Mouse (Mus musculus): ENCODE measurements at regions not wholly inside any gene's neighbourhood (a gene's known extent, or its start where the extent isn't known, plus 50 kb on each side); places are given as distances from the start of the nearest gene placed in this dataset.

DNA sequence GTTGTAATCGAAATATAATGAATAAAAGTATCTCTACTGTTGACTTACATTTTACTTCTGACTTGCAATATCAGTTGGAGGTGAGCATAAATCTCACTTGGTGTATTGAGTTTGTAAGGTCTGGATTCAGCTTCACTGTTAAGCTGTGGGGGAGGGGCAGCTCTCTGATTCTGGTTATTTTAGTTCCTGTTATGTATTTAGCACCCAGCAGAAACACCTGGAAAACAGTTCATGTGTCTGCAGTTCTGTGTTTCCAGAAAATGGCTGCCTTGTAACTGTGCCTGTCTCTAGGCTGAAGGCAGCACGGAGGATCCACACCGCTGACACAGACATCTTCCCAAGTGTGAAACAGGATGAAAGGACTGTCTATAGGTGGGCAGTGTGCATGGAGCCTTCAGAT, 62.3 kb upstream of the Sgk1 start:
- H3K36me3 ChIP-seq: no peaks in the 10 kb centered on the region
- no peak for ATAC-seq (ENCODE audit: low FRiP score, low read depth)
- H3K9me3 ChIP-seq: no peaks in the 10 kb centered on the region
- 78% methylated on average over 3 of the region's 3 CpGs for WGBS
- H3K4me2 ChIP-seq (replicated peaks): no peak overlapping the region
- H3K4me1 ChIP-seq: no peaks in the 10 kb centered on the region; the same call in 1 of the 2 replicates
- H3K9ac ChIP-seq (replicated peaks): no peak overlapping the region
- no peaks in the 10 kb centered on the region for H3K27me3 ChIP-seq
- H3K4me3 ChIP-seq: no peak overlapping the region
- H3K27ac ChIP-seq (replicated peaks): no peak overlapping the region

DNA sequence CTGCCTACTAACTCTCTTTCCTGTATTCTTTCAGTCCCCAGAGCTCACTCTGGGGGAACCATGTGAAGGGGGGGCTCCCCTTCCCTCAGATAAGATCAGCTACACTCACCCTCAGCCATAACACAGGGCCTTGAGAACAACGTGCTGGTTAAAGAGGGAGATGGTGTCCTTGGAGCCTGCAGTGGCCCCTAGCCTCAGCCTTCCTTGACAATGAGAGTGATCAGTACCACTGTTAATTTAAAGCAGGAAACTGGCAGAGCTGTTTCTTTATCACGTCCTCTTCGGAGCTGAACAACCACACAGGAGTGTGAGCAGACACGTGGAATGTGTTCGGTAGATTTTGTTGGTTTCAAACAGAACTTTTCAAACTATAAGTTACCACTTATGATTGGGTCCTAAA, 60.6 kb upstream of the Sgk1 start:
- Histone ChIP-seq H3K4me3 (no peak overlapping the region), H3K36me3 (no peaks in the 10 kb centered on the region), H3K27ac (replicated peaks) (no peak overlapping the region), H3K9ac (replicated peaks) (no peak overlapping the region), H3K9me3 (no peaks in the 10 kb centered on the region), H3K4me1 (no peaks in the 10 kb centered on the region; the same call in 1 of the 2 replicates), H3K27me3 (no peaks in the 10 kb centered on the region), H3K4me2 (replicated peaks) (no peak overlapping the region)
- WGBS: 69% methylated on average over 5 of the region's 5 CpGs
- ATAC-seq (ENCODE audit: low FRiP score, low read depth): no peak

DNA sequence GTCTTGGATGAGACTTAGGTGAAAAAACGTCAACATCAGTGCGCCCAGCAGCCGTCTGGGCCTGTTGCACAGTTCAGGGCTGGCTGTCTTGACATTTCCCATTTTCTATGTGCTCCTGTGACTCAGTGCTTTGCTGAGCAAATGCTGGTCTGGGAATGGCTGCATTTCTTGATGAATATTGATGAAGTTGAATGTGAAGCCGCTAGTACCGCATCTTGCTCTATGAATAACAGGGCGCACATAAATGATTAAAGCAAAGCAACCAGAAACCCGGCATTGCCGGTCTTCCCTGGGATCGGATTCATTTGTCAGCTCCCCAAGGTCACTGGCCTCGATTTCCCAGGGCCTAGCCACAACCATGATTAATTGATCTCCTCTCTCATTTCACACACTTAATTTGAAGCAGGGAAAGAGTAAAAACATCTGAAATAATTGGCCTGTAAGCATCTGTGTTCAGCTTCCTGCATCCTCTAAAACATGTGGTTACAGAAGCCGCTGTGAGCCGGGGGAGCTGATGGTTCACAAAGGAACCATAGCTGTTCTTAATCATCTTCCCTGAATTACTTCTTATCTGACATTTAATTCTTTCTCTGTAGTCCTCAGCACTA, 57.5 kb upstream of the Sgk1 start:
- H3K9ac ChIP-seq (replicated peaks): no peak overlapping the region
- no peak overlapping the region for H3K4me3 ChIP-seq
- H3K27me3 ChIP-seq: no peaks in the 10 kb centered on the region
- no peaks in the 10 kb centered on the region for H3K36me3 ChIP-seq
- no peaks in the 10 kb centered on the region for H3K9me3 ChIP-seq
- 44% methylated on average over 12 of the region's 12 CpGs for WGBS
- peak overlapping the region; percentile 57 for H3K27ac ChIP-seq (replicated peaks)
- ATAC-seq (ENCODE audit: low FRiP score, low read depth): peak; percentile 45
- H3K4me2 ChIP-seq (replicated peaks): no peak overlapping the region
- H3K4me1 ChIP-seq: peaks cover 12% of the 10 kb centered on the region

DNA sequence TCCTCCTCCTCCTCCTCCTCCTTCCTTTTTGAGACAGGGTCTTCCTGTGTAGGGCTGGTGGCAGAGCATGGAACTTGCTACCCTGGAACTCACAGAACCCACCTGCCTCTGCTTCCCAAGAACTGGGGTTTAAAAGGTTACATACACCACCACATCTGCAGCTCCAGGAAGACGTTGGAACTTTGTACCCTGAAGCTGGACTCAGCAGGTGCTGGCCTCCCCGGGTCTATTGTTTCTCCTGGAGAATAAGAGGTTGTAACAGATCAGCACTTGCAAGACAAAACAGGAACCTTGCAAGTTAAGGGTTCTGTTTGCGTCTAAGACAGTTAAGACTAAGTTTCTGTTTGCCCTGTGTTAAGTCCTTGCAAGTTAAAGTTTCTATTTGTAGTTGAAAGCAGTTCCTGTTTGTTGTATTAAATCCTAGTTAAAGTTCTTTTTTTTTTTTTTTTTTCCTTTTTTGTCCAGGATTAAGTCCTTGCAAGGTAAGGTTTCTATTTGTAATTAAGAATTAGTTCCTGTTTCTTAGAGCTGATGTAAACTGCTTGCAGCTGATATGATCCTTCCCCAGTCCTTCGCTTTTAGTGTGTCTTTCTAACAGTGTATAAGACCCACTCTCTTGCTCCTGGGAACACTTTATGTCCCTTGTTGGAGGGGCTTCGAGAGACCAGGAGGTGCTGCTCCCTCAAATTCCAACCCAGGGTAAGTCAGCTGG, 55.0 kb upstream of the Sgk1 start:
- no peaks in the 10 kb centered on the region for H3K27me3 ChIP-seq
- no peak overlapping the region for H3K9ac ChIP-seq (replicated peaks)
- ATAC-seq (ENCODE audit: low FRiP score, low read depth): no peak
- WGBS: 45% methylated on average over 5 of the region's 5 CpGs
- no peak overlapping the region for H3K27ac ChIP-seq (replicated peaks)
- no peak overlapping the region for H3K4me2 ChIP-seq (replicated peaks)
- no peak overlapping the region for H3K4me3 ChIP-seq
- no peaks in the 10 kb centered on the region for H3K9me3 ChIP-seq
- H3K4me1 ChIP-seq: peaks cover 15% of the 10 kb centered on the region
- H3K36me3 ChIP-seq: no peaks in the 10 kb centered on the region

DNA sequence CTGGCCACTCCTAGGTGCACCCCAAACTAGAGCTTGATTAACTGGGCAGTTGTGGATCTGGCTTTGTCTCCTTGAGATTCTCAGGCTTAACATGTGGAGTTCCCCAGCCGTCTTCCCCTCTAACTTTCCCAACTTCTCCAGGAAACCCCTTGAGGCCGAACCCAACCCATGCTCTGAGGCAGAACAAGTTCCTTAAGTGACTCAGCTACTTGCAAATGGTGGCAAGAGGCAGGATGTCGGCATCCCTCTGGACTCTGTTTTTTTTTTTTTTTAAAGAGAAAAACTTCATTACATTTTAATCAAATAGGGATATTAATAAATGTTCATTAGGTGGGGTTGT, 54.5 kb upstream of the Sgk1 start:
- Histone ChIP-seq H3K27me3 (no peaks in the 10 kb centered on the region), H3K4me2 (replicated peaks) (no peak overlapping the region), H3K9me3 (no peaks in the 10 kb centered on the region), H3K4me3 (no peak overlapping the region), H3K9ac (replicated peaks) (no peak overlapping the region), H3K36me3 (no peaks in the 10 kb centered on the region), H3K27ac (replicated peaks) (no peak overlapping the region), H3K4me1 (peaks cover 15% of the 10 kb centered on the region)
- 68% methylated on average over 3 of the region's 3 CpGs for WGBS
- ATAC-seq (ENCODE audit: low FRiP score, low read depth): no peak

DNA sequence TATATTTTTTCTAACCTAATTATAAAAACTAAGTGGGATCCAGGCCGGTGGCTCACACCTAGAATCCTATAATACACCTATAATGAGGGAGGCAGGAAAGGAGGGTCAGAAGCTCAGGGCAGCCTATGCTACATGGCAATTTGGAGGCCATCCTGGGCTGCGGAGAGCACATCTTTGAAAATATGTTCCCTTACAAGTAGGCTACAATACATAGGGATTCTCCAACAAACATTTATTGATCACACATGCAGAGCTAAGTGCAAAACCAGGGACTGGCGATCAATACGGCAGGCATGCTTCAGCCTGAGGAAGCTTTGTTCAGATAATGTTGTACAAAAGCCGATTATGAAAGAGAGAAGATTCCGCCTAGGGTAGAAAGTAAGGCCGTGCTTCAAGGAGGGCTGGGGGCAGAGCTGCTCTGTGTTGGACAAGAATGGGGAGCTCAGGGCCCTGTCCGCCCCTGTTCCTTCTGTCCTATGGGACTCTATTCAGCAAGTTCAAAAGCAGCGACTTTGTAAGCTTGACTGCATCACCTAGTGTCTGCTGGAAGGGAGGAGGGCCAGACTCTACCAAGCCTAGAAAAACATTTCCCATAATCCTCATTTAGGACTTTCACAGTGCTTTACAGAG, 53.4 kb upstream of the Sgk1 start:
- Histone ChIP-seq H3K4me2 (replicated peaks) (no peak overlapping the region), H3K27me3 (no peaks in the 10 kb centered on the region), H3K4me3 (no peak overlapping the region), H3K27ac (replicated peaks) (peak overlapping the region; percentile 56), H3K36me3 (no peaks in the 10 kb centered on the region), H3K4me1 (peaks cover 15% of the 10 kb centered on the region), H3K9me3 (no peaks in the 10 kb centered on the region), H3K9ac (replicated peaks) (no peak overlapping the region)
- 36% methylated on average over 9 of the region's 9 CpGs for WGBS
- peak; percentile 69 for ATAC-seq (ENCODE audit: low FRiP score, low read depth)

DNA sequence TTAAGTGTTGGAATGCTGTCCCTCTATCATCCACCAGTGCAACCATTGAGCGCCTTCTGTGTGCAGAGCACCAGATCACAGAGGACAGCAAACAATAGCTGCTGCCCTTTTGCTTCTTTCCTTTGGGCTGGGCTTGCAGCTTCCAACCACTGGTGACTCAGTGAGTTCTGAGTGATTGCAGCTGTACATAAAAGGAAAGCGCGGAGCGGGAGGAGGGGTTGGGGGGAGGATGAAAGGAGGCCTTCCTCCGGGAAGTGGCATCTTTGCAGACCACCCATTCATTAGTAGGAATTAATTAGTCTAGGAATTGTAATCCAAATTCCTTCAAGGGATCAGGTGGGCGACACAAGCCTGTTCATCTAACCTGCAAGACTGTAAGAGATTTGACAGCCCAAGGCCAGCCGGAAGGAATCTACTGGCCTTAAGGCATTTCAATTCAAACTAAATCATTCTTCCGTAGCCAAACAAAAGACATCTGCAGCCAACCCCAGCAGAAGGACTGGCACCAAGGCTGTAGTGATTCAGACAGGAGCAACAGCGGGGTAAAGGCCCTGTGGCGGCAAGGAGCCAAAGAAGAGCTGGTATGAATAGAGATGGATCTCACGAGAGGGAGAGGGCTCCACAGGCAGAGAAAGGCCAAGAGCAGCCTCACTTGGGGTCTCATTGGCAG, 52.8 kb upstream of the Sgk1 start:
- Histone ChIP-seq H3K27me3 (no peaks in the 10 kb centered on the region), H3K36me3 (no peaks in the 10 kb centered on the region), H3K4me2 (replicated peaks) (no peak overlapping the region), H3K4me3 (no peak overlapping the region), H3K4me1 (peaks cover 15% of the 10 kb centered on the region), H3K27ac (replicated peaks) (peak overlapping the region; percentile 56), H3K9ac (replicated peaks) (no peak overlapping the region), H3K9me3 (no peaks in the 10 kb centered on the region)
- 17% methylated on average over 11 of the region's 11 CpGs for WGBS
- peak; percentile 67 for ATAC-seq (ENCODE audit: low FRiP score, low read depth)

DNA sequence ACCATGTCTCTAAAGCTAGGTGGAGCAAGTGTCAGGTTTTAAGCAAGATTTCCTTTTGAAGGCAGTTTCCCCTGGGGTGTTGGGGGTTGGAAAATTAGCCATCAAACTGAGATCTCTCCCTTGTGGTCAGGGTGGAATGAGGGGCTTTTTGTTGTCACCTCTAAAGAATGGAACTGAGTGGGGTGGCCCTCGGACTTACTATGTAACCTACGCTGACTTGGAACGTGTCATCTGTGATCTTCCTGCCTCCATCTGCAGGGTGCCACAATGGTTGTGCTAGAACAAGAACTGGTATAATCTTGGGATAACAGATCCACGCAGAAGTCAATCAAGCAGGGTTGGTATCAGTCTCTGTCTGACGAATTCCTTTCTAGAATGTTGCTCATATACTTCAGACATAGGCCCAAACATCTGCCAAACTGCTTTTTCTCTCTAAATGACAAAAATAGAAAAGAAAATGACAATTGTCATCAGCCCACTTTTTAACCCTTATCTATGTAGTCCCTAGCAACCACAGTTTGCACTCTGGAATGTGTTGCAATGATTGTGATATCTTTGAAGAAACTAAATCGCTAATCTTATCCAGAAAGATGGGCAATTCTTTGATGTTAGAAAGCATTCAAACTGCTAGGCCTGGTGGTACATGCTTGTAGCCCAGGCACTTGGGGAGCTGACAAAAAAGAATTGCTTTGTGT, 50.8 kb upstream of the Sgk1 start:
- Histone ChIP-seq H3K27me3 (no peaks in the 10 kb centered on the region), H3K4me3 (no peak overlapping the region), H3K36me3 (no peaks in the 10 kb centered on the region), H3K27ac (replicated peaks) (no peak overlapping the region), H3K9ac (replicated peaks) (no peak overlapping the region), H3K9me3 (no peaks in the 10 kb centered on the region), H3K4me2 (replicated peaks) (no peak overlapping the region), H3K4me1 (peaks cover 15% of the 10 kb centered on the region)
- 67% methylated on average over 6 of the region's 6 CpGs for WGBS
- no peak for ATAC-seq (ENCODE audit: low FRiP score, low read depth)
